Mouse (Mus musculus) heart, adult 8-10 months (tissue): ENCODE results near the gene Il22ra1. TPM values are rescaled to one million over a fixed set of nuclear protein-coding genes. Genes with fewer than 3 reads are reported as not detected.

Experiments
- DNase-seq: peaks from one replicate; pipeline ENCODE4 v3.0.0; 2022; ENCODE audit warnings: low spot score
- total RNA-seq, 4 experiments: library from RNA; stranded (reverse); gene quantifications; 2 replicates each; pipeline ENCODE4 v1.2.4; 2022

Il22ra1 gene
- total RNA-seq, 4 experiments from 2014 or later, result 0.35 to 0.59 (median 0.39) TPM

DNA sequence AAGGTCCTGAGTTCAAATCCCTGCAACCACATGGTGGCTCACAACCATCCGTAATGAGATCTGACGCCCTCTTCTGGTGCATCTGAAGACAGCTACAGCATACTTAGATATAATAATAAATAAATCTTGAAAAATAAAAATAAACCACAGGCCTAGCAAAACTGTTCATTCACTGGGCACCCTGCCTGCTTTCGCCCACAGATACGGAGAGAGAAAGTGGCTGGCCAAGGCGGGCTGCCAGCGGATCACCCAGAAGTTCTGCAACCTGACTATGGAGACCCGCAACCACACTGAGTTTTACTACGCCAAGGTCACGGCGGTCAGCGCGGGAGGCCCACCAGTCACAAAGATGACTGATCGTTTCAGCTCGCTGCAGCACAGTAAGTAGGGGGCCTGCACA, 5.9 kb downstream of the Il22ra1 start:
- no peak for DNase-seq

DNA sequence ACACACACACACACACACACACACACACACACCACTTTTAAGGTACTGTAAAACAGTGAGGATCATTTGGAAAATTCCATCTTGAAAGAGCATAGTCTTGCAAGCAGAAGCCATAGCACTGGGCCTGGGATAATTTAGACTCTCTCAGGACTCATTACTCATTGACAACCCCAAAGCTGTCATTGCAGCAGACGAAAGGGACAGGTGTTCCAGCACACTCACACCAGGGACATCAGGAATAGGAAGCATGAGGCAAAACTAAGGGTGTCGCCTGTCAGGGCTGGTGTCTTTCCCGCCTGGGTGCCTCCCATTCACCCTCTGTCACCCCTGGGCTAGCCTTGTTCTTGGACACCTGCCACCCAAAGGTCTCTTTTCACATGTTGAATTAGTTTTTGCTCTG, 8.9 kb downstream of the Il22ra1 start:
- no peak for DNase-seq

DNA sequence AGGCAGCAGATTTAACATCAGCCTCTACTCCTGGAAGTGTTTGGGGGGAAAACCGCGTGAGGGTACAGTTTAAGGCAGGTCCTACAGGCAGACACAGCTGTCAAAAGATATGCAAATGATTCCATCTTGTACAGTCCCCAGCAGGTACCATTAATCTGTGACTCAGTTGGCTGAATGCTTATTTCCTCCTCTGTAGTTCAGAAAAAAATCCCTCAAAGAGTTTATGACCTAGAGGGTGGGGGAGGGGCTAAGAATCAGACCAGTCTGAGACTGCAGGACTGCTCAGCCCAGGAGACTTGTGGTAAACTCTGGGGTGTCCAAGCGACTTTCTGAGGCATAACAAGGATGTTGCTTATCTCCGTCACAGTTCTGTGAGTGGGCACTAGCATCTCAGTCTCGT, 10.3 kb downstream of the Il22ra1 start:
- DNase-seq, result no peak

DNA sequence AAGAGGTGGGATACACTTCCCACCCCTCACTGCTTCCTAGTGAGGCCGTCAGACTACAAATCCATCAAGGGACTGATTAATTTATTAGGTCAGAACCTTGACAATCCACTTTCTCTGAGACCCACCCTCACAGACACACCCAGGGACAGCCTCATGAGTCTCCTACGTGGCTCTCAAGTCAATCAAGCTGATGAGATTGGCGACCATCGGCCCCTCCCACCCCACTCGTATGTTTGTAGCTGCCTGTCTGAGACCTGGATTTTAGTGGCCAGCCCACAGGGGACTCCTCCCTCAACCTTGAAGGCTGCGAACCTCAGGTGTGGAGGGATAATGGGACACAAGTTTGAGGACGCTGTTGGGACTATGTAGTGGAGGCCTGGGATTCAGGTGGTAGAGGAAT, 11.2 kb downstream of the Il22ra1 start:
- no peak for DNase-seq

DNA sequence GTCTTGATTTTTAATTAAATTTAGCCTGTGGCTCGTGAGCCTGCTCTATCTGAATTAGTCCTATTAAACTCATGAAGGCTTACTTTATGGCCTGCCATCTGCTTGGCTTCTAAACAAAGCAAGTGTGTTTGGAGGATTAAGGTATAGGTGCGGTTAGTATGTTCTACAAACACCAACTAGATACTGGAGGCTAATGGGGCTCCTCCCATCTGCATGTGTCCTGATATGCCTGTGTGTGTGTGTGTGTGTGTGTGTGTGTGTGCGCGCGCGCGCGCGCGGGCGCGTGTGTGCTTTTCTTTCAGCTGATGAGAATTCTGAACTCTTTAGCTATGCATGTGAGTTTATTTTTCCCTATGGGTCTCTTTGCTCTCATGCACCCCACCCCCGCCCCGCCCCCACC, 11.7 kb downstream of the Il22ra1 start:
- DNase-seq, result no peak

DNA sequence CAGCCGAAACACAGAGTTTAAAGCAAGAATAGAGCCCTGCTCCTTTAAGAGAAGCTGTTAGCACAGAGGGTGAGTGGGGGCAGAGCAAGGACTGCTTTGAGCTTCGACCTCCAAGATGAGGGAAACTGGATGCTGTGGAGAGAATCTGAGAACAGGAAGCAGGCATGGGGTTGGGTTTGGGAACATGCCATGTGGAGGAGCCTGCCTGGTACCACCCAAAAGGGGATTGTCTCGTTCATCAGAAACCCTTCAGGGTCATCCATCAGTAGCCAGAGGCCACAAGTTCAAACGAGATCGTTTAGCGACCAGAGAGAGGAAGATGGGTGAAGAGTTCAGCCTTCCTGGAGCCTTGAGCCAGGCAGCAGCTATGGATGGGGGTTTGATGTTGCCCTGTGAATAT, 15.5 kb downstream of the Il22ra1 start:
- no peak for DNase-seq

DNA sequence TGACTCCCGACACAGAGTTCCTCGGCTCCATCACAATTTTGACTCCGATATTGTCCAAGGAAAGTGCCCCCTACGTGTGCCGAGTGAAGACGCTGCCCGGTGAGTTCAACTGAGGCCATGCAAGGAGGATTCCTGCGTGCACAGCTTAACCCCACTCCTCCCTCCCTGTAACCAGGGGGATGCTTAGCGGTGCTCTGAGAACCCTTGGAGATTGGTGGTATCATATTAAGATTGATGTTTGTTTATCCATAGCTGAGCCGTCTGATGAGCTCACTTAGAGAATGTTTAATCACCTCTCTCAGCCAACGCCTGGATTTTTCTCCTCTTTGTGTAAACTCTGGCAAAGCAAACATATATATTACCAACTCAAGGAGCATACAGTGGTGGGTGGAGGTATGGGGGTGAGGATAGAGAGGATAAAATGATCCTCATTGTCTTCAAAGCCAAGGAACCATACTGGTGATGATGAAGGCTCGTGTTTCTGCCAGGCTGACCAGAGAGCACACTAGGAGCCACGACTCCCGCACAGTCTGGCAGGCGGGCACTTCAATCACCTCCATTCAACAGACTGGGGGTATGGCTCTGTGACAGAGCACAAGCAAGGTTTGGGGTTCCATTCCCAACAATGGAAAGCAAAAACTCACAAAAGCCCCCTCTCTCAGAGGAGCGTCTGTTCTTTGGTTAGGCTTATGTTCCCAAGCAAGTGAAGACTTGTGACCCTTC, 16.9 kb downstream of the Il22ra1 start:
- DNase-seq, result no peak

DNA sequence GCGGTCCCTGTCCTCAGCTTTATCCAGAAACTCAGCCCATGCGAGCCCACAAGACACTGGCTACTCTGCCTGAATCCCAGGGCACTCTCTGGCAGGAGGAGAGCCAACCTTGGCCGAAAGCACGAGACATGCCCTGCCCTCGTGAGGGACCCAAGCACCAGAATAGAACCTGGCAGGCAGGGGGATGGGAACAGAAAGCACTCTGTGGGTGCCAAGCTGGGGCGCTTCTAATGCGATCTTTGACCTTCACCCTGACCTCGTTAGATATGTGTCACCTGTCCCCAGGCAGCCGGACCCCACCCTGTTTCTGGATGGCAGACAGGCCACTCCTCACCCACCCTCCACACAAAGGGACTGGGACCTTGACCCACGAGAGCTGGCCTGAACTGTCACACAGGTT, 17.6 kb downstream of the Il22ra1 start:
- DNase-seq, result peak; percentile 70

DNA sequence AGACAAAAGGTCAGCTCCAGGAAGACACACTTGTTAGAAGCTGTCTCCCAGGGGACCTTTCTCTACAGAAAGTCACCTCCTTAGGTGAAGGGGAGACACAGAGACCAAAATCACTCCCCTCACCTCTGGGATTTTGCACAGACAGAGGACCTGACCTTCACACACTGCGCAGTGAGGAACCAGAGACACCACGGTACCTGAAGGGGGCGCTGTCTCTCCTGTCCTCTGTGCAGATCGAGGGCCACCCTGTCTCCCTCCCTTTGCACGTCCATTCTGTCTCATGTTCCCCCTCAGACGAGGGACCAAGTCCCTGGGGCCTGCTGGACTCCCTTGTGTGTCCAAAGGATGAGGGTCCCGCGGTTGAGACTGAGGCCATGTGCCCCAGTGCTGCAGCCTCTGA, 22.9 kb downstream of the Il22ra1 start:
- DNase-seq, result no peak

DNA sequence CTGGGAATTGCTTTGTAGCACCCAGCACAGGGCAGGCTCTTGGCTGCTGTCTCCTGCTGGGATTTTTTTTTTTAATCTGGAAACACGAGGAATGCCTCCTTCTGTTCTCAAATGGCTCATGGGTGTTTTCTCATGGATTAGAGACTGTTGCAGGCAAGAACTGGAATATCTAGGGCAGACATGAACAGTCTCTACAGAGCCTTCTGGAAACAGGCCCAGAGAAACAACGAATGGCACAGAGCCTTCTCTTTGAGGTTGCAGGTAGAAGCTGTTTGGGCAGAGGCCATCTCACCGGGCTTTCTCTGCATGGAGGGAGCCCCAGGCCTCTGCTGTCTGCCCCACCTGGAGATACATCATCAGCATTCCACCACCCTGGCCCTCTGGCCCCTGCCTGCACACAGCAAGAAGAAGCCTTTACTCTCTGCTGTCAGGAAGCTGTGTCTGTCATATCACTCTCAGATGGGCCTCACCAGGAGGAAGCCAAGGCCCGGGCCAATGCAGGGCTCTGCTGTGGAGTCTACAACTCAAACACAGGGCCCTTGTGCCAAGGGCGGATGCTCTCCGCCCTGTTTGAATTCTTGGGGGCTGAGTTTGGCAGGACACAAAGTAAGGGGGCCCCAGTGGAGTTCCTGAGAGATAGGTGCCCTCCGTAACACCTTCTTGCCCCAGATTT, 24.3 kb downstream of the Il22ra1 start:
- DNase-seq, result no peak

DNA sequence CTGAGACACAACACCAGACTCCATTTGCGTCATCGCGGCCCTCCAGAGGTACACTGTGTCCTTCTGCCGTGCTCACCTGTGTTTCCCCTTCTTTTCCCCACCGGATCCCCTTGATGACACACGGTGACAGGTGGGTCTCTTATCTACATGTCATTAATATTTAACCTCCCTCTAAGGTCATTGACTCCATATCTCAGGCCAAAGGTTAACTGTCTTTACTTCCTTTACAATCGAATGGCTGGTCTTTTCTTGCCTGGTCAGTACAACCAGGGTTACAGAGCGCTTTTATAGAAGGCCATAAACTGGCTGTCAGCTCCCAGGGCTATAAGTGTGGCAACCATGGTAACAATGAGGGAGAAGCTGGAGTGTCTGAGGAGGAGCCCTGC, 24.8 kb downstream of the Il22ra1 start:
- DNase-seq, result no peak

DNA sequence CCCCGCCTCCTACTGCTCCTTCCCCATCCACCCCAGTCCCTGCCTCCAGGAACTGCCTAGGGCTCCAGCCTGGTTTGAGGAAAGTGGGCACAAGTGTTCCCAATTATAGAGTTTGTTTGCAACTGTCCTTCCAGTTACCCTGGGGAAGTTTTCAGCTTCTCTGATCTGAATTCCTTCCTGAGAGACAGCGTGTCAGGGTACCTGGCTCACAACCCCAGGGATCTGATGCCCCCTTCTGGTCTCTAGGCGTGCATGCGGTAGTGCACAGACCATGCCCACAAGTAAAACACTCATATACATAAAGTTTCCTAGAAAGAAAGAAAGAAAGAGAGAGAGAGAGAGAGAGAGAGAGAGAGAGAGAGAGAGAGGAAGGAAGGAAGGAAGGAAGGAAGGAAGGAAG, 30.4 kb downstream of the Il22ra1 start:
- DNase-seq, result no peak

DNA sequence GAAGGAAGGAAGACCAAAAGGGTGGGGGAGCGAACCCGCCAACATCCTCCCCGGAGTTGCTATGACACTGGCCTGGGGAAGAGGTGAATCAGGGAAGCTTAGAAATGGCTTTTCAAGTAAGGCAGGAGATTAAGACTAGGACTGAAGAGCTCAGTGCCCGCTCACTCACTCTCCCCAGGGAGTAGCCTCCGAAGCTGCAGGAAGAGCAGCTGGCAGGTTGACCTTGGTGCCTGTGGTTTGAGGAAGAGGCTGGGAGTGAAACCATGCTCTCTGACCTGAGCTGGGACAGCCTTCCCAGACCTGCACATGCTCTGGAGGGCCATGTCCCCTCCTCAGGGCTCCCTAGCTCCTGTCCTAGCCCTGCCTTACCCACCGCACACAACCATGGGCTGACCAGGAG, 30.9 kb downstream of the Il22ra1 start:
- no peak for DNase-seq

DNA sequence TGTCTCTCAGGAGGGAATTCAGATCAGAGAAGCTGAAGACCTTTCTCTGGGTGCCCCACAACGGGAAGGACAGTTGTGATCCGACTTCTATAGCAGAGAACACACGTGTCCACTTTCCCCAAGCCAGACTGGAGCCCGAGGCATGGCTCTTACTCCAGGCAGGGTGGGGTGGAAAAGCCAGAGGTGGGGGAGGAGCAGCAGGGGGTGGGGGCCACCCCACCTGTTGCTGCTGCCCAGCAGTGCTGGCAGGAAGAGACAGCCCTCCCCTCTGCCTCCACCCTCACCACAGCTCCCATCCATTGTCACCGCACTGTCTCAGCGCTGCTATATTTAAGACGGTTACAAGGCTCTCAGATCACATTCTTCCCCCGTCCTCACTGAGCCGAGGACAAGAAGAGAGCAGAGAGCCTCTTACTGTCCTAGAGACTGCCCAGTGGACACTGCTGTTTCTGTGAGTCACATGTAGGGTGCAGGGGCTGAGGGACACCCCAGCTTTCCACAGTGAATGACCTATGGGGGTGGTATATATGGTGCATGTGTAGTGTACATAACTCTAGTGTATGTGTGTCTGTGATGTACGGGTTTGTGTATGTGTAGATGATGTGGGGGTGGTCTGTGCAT, 31.5 kb downstream of the Il22ra1 start, which contains the start of gene Myom3:
TSS of gene Myom3 (plus strand) at position 360 of the 621 bp plus-strand sequence.
- DNase-seq, result no peak

DNA sequence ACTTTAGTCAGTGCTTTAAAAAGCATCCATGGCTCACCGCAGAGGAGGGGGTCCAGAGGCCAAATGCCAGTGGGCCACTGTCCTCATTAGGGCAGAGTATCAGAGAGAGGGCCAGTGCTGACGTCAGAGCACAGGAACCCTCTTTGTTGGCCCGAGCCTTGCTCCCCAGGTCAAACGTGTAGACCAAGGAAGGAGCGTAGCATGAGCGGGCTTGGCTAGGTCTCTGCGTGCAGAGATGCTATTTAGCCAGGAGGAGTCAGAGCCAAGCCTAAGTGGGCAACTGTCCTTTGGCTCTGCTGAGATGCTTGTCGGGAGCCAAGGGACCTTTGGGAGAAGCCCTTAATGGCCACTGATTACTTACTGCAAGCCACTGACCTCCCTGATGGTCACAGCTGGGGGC, 33.1 kb downstream of the Il22ra1 start:
- no peak for DNase-seq

DNA sequence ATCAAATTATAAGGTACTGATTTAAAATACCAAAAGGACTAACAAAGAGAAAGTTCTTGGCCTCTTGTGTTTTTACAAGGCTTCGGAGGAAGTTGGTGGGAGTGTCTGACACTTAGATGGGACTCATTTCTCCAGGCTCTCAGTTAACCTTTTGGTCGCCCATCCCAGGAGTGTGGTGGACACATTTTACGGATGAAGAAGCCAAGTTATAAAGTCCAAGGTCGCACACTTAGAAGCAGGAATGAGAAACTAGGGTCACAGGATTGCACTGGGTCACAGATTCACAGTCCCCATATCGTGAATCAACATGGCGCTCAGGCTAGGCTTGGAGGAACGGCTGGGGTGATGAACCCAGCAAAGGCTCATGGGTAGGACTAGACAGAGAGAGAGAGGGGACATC, 33.6 kb downstream of the Il22ra1 start:
- DNase-seq, result no peak

DNA sequence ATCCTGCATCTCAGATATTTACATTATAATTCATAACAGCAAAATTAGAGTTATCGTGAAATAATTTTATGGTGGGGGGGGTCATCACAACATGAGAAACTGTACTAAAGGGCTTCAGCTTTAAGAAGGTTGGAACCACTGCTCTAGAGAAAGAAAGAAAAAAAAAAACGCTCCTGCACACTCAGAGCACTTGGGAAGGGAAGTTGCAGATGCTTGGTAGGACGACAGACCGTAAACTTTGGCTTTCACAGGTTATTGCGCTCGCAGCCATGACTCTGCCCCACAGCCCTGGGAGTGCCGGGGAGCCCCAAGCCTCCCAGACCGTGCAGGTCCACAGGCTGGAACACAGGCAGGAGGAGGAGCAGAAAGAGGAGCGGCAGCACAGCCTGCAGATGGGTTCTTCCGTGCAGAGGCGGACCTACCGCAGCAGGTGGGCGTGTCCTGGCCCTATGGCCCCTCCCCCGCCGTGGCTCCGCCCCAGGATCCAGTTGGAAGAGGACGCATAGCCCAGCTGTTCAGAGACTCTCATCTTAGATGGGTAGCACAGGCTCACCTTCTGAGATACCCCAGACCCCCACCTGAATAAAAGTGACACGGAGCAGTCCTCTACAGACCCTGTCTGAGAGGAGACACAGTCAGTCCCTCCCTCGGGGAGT, 34.4 kb downstream of the Il22ra1 start:
- no peak for DNase-seq

DNA sequence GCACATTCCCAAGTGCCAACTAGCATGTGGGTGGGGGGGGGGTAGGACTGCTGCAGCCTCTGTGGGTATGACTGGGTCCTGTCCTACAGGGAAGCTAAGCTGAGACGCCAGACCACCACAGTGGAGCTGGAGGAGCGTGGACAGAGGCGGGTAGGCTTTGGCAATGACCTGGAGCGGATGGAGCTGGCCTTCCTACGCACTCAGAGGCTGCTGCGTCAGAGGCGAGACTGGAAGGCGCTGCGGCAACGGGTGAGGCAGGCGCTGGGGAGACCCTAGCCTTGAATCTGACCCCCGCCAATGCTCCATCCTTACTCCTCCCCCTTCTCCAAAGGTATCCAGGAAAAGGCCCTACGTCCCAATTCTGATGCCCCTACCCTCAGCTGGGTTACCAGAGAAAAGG, 36.7 kb downstream of the Il22ra1 start:
- DNase-seq, result no peak

DNA sequence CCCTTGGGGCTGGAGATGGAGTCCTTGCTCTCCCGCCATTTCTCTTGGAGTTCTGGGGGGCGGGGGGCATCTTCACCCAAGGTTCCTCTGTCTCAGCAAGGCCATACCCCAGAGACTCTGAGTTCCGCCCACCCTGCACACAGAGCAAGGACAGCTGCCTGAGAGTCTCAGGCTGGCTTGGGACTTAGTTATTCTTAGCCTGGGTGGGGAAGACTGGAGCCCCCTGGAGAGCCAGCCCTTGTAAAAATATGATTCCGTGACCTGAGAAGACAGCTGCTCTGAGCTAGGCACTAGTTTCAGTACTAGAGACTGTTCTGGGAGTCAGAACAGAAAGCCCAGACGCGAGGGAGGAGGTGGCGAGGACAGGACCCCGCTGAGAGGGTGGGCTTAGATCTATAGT, 37.7 kb downstream of the Il22ra1 start:
- DNase-seq, result no peak

DNA sequence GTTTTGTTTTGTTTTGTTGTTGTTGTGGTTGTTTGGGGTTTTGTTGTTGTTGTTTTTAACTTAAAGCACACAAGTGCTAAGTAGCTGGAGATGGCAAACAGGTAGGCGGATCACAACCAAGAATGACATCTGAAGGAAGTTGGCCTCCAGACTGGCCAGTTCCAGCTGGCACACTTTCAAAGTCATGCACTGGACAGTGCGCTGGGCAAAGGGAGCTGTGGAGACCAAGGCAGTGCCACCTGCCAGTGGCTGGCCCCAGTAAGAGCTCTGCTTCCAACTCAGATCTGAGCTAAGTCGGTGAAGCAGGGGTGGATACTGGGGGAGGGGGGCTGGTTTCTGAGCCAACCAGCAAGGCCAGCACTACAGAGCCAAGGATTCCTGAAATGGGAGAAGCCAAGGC, 39.0 kb downstream of the Il22ra1 start:
- DNase-seq, result no peak

DNA sequence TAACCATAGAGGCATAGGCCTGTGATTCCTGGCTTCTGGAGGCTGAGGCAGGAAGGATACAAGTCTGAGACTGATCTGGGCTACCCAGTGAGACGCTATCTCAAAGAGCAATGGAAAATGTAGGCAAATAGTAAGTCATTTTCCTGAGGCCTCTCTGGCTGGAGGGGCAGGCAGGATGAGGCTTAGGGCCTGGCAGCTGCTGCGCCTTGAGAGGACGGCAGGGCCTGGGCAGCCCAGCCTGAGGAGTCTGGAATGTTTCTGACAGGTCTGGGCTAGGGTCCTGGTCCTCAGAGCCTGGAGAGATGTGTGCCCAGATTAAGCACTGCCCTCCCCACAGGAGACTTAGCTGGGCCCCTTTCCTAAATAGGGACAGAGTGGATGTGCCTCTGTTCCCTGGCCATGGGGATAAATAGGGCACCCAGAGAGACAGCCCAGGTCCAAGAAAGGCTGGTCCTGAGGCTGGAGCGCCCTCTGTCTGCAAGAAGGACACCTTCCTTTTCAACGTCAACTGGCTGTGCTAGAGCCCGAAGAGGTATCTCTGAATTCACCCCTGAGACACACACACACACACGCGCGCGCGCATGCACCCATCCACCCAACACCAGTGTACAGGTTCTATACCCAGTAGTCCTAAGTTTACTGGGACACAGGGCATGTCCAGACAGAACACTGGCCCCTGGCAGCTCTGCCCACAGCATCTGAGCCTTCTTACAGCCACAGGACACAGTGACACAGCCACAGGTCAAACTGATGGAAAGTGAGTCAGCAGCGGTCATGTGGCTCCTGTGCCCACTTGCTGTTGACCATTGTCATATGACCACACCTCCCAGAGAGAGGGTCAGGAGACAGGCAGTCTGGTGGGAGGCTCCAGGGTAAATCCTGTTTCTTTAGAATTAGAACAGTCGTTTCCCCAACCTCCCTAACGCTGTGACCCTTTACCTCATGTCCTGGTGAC, 40.9 kb downstream of the Il22ra1 start:
- DNase-seq, result no peak
